Mouse (Mus musculus): ENCODE results near the gene Rras2. TPM values are rescaled to one million over a fixed set of nuclear protein-coding genes. Genes with fewer than 3 reads are reported as not detected.
A peak's percentile ranks its signal among the peaks of the same experiment; 100 is the strongest.

Rras2 gene
- polyA plus RNA-seq, 1 experiment from 2014 or later: 51.2 TPM

DNA sequence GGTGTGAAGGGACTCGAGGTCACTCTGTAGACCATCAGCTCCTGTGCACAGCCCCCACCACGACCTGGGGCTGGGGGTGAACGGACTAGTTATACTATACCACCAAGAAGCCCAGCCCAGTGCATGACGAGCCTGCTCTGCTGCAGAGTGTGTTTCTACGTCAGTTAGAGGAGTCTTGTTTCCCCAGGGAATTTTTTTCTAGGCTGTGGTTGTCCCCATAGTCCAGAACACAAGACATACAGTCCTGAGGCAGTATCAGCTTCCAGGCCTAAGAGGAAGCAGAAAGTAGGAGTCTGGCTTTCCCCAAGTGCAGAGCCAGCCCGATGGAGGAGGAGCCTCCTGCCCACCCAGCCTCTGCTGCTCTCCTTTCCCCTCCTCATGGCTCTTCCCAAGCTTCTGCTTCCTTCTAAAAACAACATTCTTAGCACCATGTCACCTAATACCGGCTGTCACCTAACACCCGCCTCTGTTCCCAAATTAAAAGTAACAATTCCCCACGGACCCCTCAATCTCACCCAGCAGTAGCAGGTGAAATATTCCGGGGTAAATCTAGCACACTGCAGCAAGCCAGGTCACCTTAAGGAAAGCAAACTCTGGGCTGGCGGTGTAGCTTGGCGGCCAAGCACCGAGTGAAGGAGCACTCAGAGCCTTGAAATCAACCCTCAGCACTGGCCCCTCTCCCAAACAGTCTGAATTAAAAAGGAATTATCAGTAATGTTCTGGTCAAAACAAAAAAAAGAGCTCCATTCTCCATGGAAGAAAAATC is 45.5 kb downstream of the Rras2 start:
- Histone ChIP-seq H3K27me3 (ENCODE audit: insufficient read depth, low read length) (no peaks in the 10 kb centered on the region), H3K9ac (ENCODE audit: low read depth, low read length) (no peak overlapping the region), H3K4me1 (replicated peaks; ENCODE audit: insufficient read depth, low read length) (peaks cover 27% of the 10 kb centered on the region), H3K36me3 (ENCODE audit: insufficient read depth, low read length) (no peaks in the 10 kb centered on the region), H3K27ac (peak overlapping the region; percentile 71), H3K4me2 (ENCODE audit: low read length) (peak overlapping the region; percentile 19), H3K4me3 (replicated peaks; ENCODE audit: low read depth, low read length) (no peak overlapping the region), H3K9me3 (replicated peaks; ENCODE audit: low read length) (no peaks in the 10 kb centered on the region)
- 10% methylated on average over 13 of the region's 13 CpGs for WGBS
- DNase-seq (ENCODE audit: low spot score): peak; percentile 79
- no peak for TF ChIP-seq CTCF (IDR thresholded peaks at IDR 0.05; ENCODE audit: low read depth)
- peak; percentile 50 for ATAC-seq (replicated peaks; ENCODE audit: low FRiP score, low read depth)

DNA sequence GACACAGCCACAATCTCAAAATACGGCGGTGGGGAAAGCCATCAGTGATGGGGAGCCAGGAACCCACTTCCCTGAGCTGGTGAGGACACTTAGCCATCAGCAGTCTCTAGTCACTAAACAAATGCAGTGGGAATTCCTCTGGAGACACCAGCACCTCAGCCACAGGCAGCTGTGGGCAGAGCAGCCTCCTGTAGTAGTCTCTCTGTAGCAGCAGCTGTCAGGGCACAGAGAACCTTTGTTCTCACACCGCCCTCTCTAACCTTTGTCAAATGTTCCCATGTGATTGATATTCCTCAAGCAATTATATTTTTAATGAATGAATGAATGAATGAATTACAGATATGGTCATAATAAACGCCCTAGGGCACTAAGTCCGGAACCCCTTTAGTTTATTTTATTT is 46.2 kb downstream of the Rras2 start:
- 67% methylated on average over 5 of the region's 5 CpGs for WGBS
- Histone ChIP-seq H3K9ac (ENCODE audit: low read depth, low read length) (no peak overlapping the region), H3K27ac (peak overlapping the region; percentile 71; the same call in 1 of the 2 replicates)

DNA sequence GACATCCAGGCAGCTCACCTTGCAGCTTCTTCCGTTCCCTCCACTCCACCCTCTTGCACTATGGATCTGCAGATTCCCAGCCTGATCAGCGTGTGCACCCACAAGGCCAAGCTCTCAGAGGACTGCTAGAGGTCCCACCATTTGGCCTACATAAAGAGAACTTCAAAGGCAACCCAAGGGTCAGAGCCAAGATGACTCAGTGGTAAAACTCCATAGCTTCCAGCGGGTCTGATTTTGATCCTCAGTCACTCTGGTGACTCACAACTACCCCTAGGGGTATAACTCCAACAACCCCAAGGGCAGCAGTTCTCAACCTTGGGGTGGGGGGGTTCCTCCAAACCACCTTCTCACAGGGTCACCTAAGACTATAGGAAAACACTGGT is 47.1 kb downstream of the Rras2 start:
- DNase-seq (ENCODE audit: low spot score) (no peak), ATAC-seq (replicated peaks; ENCODE audit: low FRiP score, low read depth) (no peak)
- Histone ChIP-seq H3K4me1 (replicated peaks; ENCODE audit: insufficient read depth, low read length) (peaks cover 38% of the 10 kb centered on the region), H3K36me3 (ENCODE audit: insufficient read depth, low read length) (no peaks in the 10 kb centered on the region), H3K9ac (ENCODE audit: low read depth, low read length) (no peak overlapping the region), H3K4me3 (replicated peaks; ENCODE audit: low read depth, low read length) (no peak overlapping the region), H3K9me3 (replicated peaks; ENCODE audit: low read length) (no peaks in the 10 kb centered on the region), H3K4me2 (ENCODE audit: low read length) (no peak overlapping the region), H3K27me3 (ENCODE audit: insufficient read depth, low read length) (no peaks in the 10 kb centered on the region), H3K27ac (no peak overlapping the region)
- TF ChIP-seq CTCF (IDR thresholded peaks at IDR 0.05; ENCODE audit: low read depth): no peak
- WGBS: 62% methylated on average over 3 of the region's 3 CpGs

More for the DNA sequence above, 46.2 kb downstream of the Rras2 start:
- Histone ChIP-seq H3K27me3 (ENCODE audit: insufficient read depth, low read length) (no peaks in the 10 kb centered on the region), H3K4me2 (ENCODE audit: low read length) (no peak overlapping the region), H3K36me3 (ENCODE audit: insufficient read depth, low read length) (no peaks in the 10 kb centered on the region), H3K9me3 (replicated peaks; ENCODE audit: low read length) (no peaks in the 10 kb centered on the region), H3K4me3 (replicated peaks; ENCODE audit: low read depth, low read length) (no peak overlapping the region), H3K4me1 (replicated peaks; ENCODE audit: insufficient read depth, low read length) (peaks cover 29% of the 10 kb centered on the region)
- ATAC-seq (replicated peaks; ENCODE audit: low FRiP score, low read depth): no peak
- no peak for TF ChIP-seq CTCF (IDR thresholded peaks at IDR 0.05; ENCODE audit: low read depth)
- DNase-seq (ENCODE audit: low spot score): no peak

DNA sequence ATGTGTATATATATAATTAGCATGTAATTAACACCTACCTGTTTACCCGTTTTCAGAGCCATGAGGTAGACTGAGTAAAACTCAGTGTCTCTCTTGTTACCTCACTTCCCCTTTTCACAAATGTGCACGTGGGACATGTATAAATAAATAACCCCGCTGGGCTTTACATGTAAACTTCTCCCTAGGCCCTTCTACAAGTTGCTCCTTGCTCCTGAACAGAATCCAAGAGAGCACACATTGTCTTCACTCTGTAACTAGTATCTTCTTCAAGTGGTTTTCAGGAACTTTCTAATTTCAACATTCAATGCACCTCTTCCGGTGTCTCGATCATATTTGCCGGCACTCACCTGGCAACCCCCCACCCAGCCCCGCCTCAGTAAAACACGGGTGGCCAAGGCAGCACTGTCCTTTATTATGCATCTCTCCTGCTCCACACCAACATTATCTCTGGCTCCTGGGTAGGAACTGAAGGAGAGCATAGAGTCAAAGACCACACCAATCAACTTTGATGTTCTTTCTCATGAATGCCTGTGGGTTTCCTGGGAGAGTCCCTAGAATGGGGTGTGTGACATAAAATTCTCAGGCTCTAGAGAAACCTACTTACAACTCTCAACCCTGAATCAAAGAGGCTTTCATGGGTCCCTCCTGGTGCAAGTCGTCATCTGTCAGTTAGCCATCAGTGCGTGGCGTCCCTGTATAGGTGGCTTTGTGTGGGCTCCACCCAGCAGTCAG is 47.7 kb downstream of the Rras2 start:
- no peak overlapping the region for H3K4me3 ChIP-seq (replicated peaks; ENCODE audit: low read depth, low read length)
- H3K9me3 ChIP-seq (replicated peaks; ENCODE audit: low read length): no peaks in the 10 kb centered on the region
- H3K36me3 ChIP-seq (ENCODE audit: insufficient read depth, low read length): no peaks in the 10 kb centered on the region
- WGBS: 69% methylated on average over 11 of the region's 11 CpGs
- ATAC-seq (replicated peaks; ENCODE audit: low FRiP score, low read depth) (no peak), DNase-seq (ENCODE audit: low spot score) (no peak)
- H3K27me3 ChIP-seq (ENCODE audit: insufficient read depth, low read length): no peaks in the 10 kb centered on the region
- H3K27ac ChIP-seq: no peak overlapping the region
- H3K4me1 ChIP-seq (replicated peaks; ENCODE audit: insufficient read depth, low read length): peaks cover 41% of the 10 kb centered on the region
- no peak for TF ChIP-seq CTCF (IDR thresholded peaks at IDR 0.05; ENCODE audit: low read depth)
- no peak overlapping the region for H3K9ac ChIP-seq (ENCODE audit: low read depth, low read length)
- no peak overlapping the region for H3K4me2 ChIP-seq (ENCODE audit: low read length)

DNA sequence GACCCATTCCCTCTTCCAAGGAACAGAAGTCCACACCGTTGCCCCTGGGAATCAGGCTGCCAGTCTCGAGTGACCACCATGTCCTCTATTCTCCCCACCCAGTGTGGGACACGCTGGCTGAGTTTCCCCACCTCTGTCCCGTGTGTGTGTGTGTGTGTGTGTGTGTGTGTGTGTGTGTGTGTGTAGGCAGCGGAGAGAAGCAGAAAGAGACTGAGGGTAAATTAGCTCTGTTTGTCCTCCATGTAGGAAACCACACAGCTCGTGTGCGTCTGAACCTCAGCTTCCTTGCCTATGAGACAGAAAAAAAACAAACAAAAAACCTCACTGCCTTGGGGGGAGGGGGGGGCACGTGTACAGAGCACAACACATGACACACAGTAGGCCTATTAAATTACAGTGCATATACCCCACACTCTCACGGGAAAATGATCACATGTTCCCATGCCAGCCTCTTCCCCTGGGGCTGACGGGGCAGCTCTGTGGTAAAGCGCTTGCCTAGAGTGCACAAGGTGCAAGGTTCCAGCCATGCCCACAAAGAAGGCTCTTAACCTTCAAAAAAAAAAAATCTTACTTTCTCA is 48.5 kb downstream of the Rras2 start:
- Histone ChIP-seq H3K4me2 (ENCODE audit: low read length) (no peak overlapping the region), H3K4me3 (replicated peaks; ENCODE audit: low read depth, low read length) (no peak overlapping the region), H3K27me3 (ENCODE audit: insufficient read depth, low read length) (no peaks in the 10 kb centered on the region), H3K4me1 (replicated peaks; ENCODE audit: insufficient read depth, low read length) (peaks cover 41% of the 10 kb centered on the region), H3K36me3 (ENCODE audit: insufficient read depth, low read length) (no peaks in the 10 kb centered on the region), H3K9me3 (replicated peaks; ENCODE audit: low read length) (no peaks in the 10 kb centered on the region), H3K27ac (no peak overlapping the region), H3K9ac (ENCODE audit: low read depth, low read length) (no peak overlapping the region)
- ATAC-seq (replicated peaks; ENCODE audit: low FRiP score, low read depth) (no peak), DNase-seq (ENCODE audit: low spot score) (no peak)
- no peak for TF ChIP-seq CTCF (IDR thresholded peaks at IDR 0.05; ENCODE audit: low read depth)
- WGBS: 52% methylated on average over 11 of the region's 11 CpGs

DNA sequence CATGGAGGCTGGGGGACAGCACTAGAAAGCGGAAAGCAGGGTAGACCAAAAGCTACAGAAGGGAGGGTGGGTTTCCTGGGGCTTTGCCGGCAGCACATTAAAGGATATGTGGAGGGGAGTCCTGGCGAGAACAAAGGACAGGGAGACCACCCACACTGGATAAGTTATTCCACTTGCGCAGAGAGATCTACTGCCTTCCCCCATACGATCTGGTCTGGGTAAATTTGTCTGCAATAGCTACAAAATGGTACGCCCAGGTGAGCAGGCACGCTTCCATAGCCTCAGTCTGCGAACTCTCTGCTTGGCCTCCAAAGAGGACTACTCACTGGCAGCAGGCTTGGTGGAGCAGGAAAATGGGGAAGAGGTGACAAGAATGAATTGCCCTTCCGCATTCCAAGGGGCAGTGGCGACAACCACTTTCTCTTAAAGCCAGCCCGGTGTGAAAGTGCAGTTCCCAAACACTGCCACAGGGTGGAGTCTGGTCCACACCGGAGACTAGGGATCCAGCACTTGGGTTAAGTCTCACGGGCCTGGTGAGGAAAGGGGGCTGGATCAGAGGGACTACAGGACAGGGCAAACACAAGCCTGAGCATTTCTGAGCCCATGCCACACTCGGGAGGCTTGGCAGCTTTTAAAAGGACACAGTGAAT is 50.9 kb downstream of the Rras2 start:
- H3K9ac ChIP-seq (ENCODE audit: low read depth, low read length): no peak overlapping the region
- peak; percentile 96 for TF ChIP-seq CTCF (IDR thresholded peaks at IDR 0.05; ENCODE audit: low read depth)
- DNase-seq (ENCODE audit: low spot score) (peak; percentile 92), ATAC-seq (replicated peaks; ENCODE audit: low FRiP score, low read depth) (peak; percentile 83)
- WGBS: 6% methylated on average over 14 of the region's 14 CpGs
- no peak overlapping the region for H3K4me3 ChIP-seq (replicated peaks; ENCODE audit: low read depth, low read length)
- peak overlapping the region; percentile 57 for H3K4me2 ChIP-seq (ENCODE audit: low read length)
- no peaks in the 10 kb centered on the region for H3K9me3 ChIP-seq (replicated peaks; ENCODE audit: low read length)
- H3K27ac ChIP-seq: peak overlapping the region; percentile 72
- H3K27me3 ChIP-seq (ENCODE audit: insufficient read depth, low read length): no peaks in the 10 kb centered on the region
- H3K36me3 ChIP-seq (ENCODE audit: insufficient read depth, low read length): no peaks in the 10 kb centered on the region
- peaks cover 28% of the 10 kb centered on the region for H3K4me1 ChIP-seq (replicated peaks; ENCODE audit: insufficient read depth, low read length)
